Mouse (Mus musculus): ENCODE data around the gene Klhl2. TPM values are rescaled to one million over a fixed set of nuclear protein-coding genes. Genes with fewer than 3 reads are reported as not detected.

The Klhl2 gene
- polyA plus RNA-seq, 1 experiment from 2014 or later: 15.3 TPM

GRCm38 (mm10) chr8:64827356-64827755, 22.5 kb downstream of the Klhl2 start:
- H3K4me2 ChIP-seq: no peak overlapping the region
- H3K36me3 ChIP-seq: peaks cover 31% of the 10 kb centered on the region
- H3K9ac ChIP-seq: no peak overlapping the region
- 84% methylated on average over 10 of the region's 10 CpGs for WGBS
- H3K27ac ChIP-seq: no peak overlapping the region
- peaks cover 14% of the 10 kb centered on the region for H3K4me1 ChIP-seq
- no peaks in the 10 kb centered on the region for H3K27me3 ChIP-seq
- H3K9me3 ChIP-seq (replicated peaks): no peaks in the 10 kb centered on the region
- no peak for ATAC-seq (replicated peaks; ENCODE audit: low FRiP score)
- no peak overlapping the region for H3K4me3 ChIP-seq (replicated peaks)

DNA sequence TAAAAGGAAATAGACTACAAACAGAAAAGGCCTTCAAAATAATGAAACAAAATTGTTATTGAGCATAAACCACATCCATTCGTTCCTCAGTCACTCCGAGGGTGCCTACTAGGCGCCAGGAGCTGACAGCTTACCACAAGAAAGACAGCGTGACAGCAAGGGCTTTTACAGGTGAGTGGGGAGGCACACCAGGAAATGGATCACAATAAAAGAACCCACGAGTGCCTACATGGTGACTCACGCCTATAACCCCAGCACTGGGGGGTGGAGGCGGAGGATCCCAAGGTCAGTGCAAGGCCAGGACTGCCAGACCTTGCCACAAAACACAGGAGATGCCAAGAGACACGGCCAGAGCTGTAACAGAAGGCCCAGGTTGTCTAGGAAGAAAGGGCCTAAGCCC, 23.4 kb downstream of the Klhl2 start:
- H3K36me3 ChIP-seq: peaks cover 31% of the 10 kb centered on the region
- H3K4me2 ChIP-seq: no peak overlapping the region
- 0 out of 2 replicates have a peak, but pooled peaks have one; percentile 40 for ATAC-seq (replicated peaks; ENCODE audit: low FRiP score)
- H3K4me3 ChIP-seq (replicated peaks): no peak overlapping the region
- H3K27ac ChIP-seq: peak overlapping the region; percentile 34; the same call in 1 of the 2 replicates
- H3K9ac ChIP-seq: no peak overlapping the region
- 60% methylated on average over 8 of the region's 8 CpGs for WGBS
- H3K27me3 ChIP-seq: no peaks in the 10 kb centered on the region
- H3K9me3 ChIP-seq (replicated peaks): no peaks in the 10 kb centered on the region
- H3K4me1 ChIP-seq: peaks cover 6% of the 10 kb centered on the region; the same call in 1 of the 2 replicates

GRCm38 (mm10) chr8:64823905-64824304, 25.9 kb downstream of the Klhl2 start:
- no peak for ATAC-seq (replicated peaks; ENCODE audit: low FRiP score)
- 0 out of 2 replicates have a peak, but pooled peaks cover 2% of the 10 kb centered on the region for H3K4me1 ChIP-seq
- no peak overlapping the region for H3K4me2 ChIP-seq
- H3K4me3 ChIP-seq (replicated peaks): no peak overlapping the region
- H3K27me3 ChIP-seq: no peaks in the 10 kb centered on the region
- H3K9ac ChIP-seq: no peak overlapping the region
- WGBS: 85% methylated on average over 11 of the region's 11 CpGs
- peaks cover 27% of the 10 kb centered on the region for H3K36me3 ChIP-seq
- H3K9me3 ChIP-seq (replicated peaks): no peaks in the 10 kb centered on the region
- H3K27ac ChIP-seq: no peak overlapping the region

GRCm38 (mm10) chr8:64820940-64821339, 28.9 kb downstream of the Klhl2 start:
- no peak overlapping the region for H3K9ac ChIP-seq
- H3K27ac ChIP-seq: no peak overlapping the region
- peaks cover 13% of the 10 kb centered on the region for H3K36me3 ChIP-seq
- H3K9me3 ChIP-seq (replicated peaks): no peaks in the 10 kb centered on the region
- no peak for ATAC-seq (replicated peaks; ENCODE audit: low FRiP score)
- no peaks in the 10 kb centered on the region for H3K27me3 ChIP-seq
- no peak overlapping the region for H3K4me3 ChIP-seq (replicated peaks)
- no peaks in the 10 kb centered on the region for H3K4me1 ChIP-seq
- 89% methylated on average over 4 of the region's 4 CpGs for WGBS
- H3K4me2 ChIP-seq: no peak overlapping the region

DNA sequence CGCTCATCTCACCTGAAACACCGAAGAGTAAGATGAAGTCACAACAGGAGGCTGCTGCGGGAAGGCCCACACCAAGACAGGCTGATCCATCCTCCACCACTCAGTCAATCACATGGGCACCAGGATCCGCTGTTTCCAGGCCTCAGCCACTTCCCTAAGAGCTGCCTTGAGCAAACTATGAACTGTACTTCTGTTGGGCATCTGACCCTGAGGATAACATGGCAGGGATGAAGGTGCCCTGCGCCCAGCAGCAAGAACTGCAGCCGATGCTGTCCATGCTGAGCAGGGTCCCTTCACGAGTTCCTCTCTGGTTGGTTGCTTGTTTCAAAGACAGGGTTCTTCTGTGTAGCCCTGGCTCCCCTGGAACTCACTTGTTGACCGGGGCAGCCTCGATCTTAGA, 38.0 kb downstream of the Klhl2 start:
- Histone ChIP-seq H3K4me3 (replicated peaks) (no peak overlapping the region), H3K9me3 (replicated peaks) (no peaks in the 10 kb centered on the region), H3K27ac (no peak overlapping the region), H3K4me2 (no peak overlapping the region), H3K4me1 (no peaks in the 10 kb centered on the region), H3K27me3 (no peaks in the 10 kb centered on the region), H3K36me3 (peaks cover 21% of the 10 kb centered on the region), H3K9ac (no peak overlapping the region)
- no peak for ATAC-seq (replicated peaks; ENCODE audit: low FRiP score)
- WGBS: 94% methylated on average over 9 of the region's 9 CpGs

DNA sequence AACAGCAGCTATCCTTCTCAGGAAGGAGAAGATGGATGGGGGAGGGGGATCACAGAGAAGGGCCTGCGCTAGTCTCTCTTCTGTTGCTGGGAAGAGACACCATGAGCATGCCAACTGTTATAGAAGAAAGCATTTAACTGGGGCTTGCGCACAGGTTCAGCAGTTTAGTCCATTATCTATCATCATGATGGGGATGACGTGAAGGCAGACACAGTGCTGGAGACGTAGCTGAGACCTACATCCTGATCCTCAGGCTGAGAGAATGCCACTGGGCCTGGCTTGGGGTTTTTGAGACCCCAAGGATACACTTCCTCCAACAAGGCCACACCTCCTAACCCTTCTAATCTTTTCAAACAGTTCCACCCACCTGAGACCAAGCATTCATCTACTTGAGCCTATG, 38.7 kb downstream of the Klhl2 start:
- H3K9ac ChIP-seq: no peak overlapping the region
- H3K4me3 ChIP-seq (replicated peaks): no peak overlapping the region
- 98% methylated on average over 4 of the region's 4 CpGs for WGBS
- ATAC-seq (replicated peaks; ENCODE audit: low FRiP score): no peak
- H3K4me1 ChIP-seq: no peaks in the 10 kb centered on the region
- H3K27me3 ChIP-seq: no peaks in the 10 kb centered on the region
- no peak overlapping the region for H3K27ac ChIP-seq
- H3K9me3 ChIP-seq (replicated peaks): no peaks in the 10 kb centered on the region
- no peak overlapping the region for H3K4me2 ChIP-seq
- H3K36me3 ChIP-seq: peaks cover 21% of the 10 kb centered on the region

DNA sequence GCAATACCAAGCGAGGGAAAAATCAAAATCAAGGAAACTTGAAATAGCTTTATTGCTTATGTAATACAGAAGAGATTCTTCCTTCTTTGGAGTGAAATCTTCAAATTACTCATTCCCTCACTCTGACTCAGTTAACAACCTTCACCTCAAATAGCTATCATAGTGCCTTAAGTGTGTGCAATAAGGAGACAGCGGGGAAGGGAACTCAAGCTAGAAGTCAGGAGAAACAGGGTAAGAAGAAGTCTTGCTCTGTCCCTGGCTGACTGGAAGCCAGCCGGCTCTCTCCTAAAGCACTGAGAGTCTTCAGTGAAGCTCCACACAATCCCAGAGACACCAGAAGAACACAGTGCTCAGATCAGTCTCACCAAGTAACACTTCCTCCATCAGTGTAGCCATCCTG, 43.3 kb downstream of the Klhl2 start:
- no peaks in the 10 kb centered on the region for H3K4me1 ChIP-seq
- no peaks in the 10 kb centered on the region for H3K27me3 ChIP-seq
- H3K9ac ChIP-seq: no peak overlapping the region
- peaks cover 13% of the 10 kb centered on the region for H3K36me3 ChIP-seq
- no peak overlapping the region for H3K27ac ChIP-seq
- ATAC-seq (replicated peaks; ENCODE audit: low FRiP score): no peak
- no peak overlapping the region for H3K4me2 ChIP-seq
- H3K4me3 ChIP-seq (replicated peaks): no peak overlapping the region
- H3K9me3 ChIP-seq (replicated peaks): no peaks in the 10 kb centered on the region
- 87% methylated on average over 3 of the region's 3 CpGs for WGBS

DNA sequence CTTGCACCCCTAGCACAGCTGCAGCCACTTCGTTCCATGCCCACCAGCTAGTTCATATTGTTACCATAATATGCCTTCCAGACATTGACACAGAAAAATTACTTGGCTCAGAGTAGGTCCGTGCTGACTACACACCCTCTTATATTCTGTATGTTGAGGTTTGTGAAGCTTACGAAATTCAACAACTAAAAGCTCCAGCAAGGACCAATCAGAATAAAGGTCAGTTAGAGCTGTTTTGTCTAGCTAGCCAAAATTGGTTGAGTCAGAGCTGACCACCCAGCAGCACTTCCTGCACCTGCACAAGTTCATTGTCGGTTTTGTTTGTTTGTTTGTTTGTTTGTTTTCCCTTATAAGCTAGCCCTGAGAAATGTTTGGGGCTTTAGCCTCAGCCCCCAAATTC, 44.8 kb downstream of the Klhl2 start:
- Histone ChIP-seq H3K4me1 (no peaks in the 10 kb centered on the region), H3K9ac (no peak overlapping the region), H3K27ac (no peak overlapping the region), H3K36me3 (no peaks in the 10 kb centered on the region), H3K9me3 (replicated peaks) (no peaks in the 10 kb centered on the region), H3K4me3 (replicated peaks) (no peak overlapping the region), H3K4me2 (no peak overlapping the region), H3K27me3 (no peaks in the 10 kb centered on the region)
- ATAC-seq (replicated peaks; ENCODE audit: low FRiP score): no peak
- WGBS: 92% methylated on average over 4 of the region's 4 CpGs

- Histone ChIP-seq H3K27ac (no peak overlapping the region), H3K9ac (no peak overlapping the region), H3K36me3 (no peaks in the 10 kb centered on the region), H3K4me3 (replicated peaks) (no peak overlapping the region), H3K4me1 (no peaks in the 10 kb centered on the region), H3K4me2 (no peak overlapping the region), H3K27me3 (no peaks in the 10 kb centered on the region), H3K9me3 (replicated peaks) (no peaks in the 10 kb centered on the region)
- ATAC-seq (replicated peaks; ENCODE audit: low FRiP score): no peak
- WGBS: 91% methylated on average over 8 of the region's 8 CpGs
Measured at GRCm38 (mm10) chr8:64799306-64799705, 50.5 kb downstream of the Klhl2 start.

DNA sequence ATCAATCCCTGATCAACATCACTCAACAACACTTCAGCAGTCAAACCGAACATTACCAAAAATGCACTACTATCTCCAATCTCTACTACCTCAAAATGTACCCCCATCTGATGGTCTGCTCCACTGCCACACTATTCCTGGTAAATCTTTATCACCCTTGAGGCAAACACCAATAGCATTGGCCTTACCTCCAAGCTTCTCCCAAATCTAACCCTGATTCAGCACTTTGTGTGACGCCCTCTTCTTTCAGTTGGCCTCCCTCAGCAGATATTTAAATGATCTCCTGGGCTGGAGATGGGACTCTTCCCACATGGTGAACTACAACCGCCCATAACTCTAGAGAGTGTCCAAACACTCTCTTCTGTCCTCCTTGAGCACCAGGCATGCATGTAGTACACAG, 51.3 kb downstream of the Klhl2 start:
- no peaks in the 10 kb centered on the region for H3K4me1 ChIP-seq
- no peak overlapping the region for H3K9ac ChIP-seq
- 92% methylated on average over 3 of the region's 3 CpGs for WGBS
- no peaks in the 10 kb centered on the region for H3K36me3 ChIP-seq
- ATAC-seq (replicated peaks; ENCODE audit: low FRiP score): no peak
- no peak overlapping the region for H3K4me3 ChIP-seq (replicated peaks)
- H3K9me3 ChIP-seq (replicated peaks): no peaks in the 10 kb centered on the region
- H3K4me2 ChIP-seq: no peak overlapping the region
- H3K27me3 ChIP-seq: no peaks in the 10 kb centered on the region
- H3K27ac ChIP-seq: no peak overlapping the region

DNA sequence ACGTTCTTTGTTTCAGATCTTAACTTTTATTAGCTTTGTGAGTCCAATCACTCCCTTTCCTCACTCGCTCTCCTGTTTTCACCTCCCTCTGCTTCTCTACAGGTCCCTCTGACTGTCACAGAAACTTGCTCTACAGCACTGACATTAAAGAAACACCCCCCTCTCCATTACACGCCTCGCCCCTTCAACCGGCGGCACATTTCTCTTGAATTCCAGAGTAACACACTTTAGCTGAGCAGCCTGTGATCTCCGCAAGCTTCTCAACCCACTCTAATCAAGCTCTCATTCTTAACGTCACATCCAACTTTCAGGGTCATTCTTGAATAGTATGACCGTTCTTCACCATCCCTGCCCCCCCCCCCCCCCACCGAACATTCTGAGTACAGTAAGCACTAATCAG, 52.1 kb downstream of the Klhl2 start:
- Histone ChIP-seq H3K9me3 (replicated peaks) (no peaks in the 10 kb centered on the region), H3K27me3 (no peaks in the 10 kb centered on the region), H3K9ac (no peak overlapping the region), H3K4me2 (no peak overlapping the region), H3K36me3 (no peaks in the 10 kb centered on the region), H3K4me1 (no peaks in the 10 kb centered on the region), H3K4me3 (replicated peaks) (no peak overlapping the region), H3K27ac (no peak overlapping the region)
- ATAC-seq (replicated peaks; ENCODE audit: low FRiP score): no peak
- 86% methylated on average over 10 of the region's 10 CpGs for WGBS

DNA sequence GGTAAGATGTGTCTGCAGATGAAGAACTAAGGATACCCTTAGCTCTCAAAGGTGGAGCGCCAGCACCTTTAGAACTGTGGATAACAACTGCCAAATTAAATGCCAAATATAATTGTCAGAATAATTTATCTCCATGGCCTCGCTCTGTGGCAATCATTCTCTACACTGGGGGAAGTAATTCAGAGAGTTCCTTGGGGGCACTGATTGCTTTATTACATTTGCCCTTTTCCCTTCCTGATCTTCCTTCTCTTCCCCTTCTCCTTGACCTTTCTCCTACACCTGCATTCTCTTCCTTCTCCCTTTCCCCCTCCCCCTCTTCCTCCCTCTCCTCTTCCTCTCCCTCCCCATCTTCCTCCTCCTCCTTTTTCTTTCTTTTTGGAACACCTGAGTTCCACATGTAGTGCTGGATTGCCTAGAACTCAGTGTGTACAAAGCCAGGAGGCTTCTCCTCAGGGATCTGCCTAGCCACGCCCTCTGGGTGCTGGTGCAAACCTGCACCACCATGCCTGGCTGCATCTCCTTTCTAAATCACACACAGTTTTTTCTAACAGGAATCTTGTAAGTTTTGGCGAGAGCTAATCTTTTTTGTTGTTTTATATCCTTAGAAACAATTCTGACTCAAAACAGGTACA, 58.5 kb downstream of the Klhl2 start:
- Histone ChIP-seq H3K4me3 (replicated peaks) (no peak overlapping the region), H3K27me3 (no peaks in the 10 kb centered on the region), H3K36me3 (no peaks in the 10 kb centered on the region), H3K4me1 (peaks cover 5% of the 10 kb centered on the region; the same call in 1 of the 2 replicates), H3K27ac (no peak overlapping the region), H3K9me3 (replicated peaks) (no peaks in the 10 kb centered on the region), H3K9ac (no peak overlapping the region), H3K4me2 (no peak overlapping the region)
- ATAC-seq (replicated peaks; ENCODE audit: low FRiP score): no peak
- WGBS: 70% methylated on average over 4 of the region's 4 CpGs

GRCm38 (mm10) chr8:64790418-64790817, 59.4 kb downstream of the Klhl2 start:
- H3K27me3 ChIP-seq: no peaks in the 10 kb centered on the region
- 79% methylated on average over 2 of the region's 2 CpGs for WGBS
- H3K9me3 ChIP-seq (replicated peaks): no peaks in the 10 kb centered on the region
- H3K4me1 ChIP-seq: peaks cover 5% of the 10 kb centered on the region; the same call in 1 of the 2 replicates
- no peak for ATAC-seq (replicated peaks; ENCODE audit: low FRiP score)
- H3K27ac ChIP-seq: 0 out of 2 replicates have a peak overlapping the region, but pooled peaks have one; percentile 9
- no peaks in the 10 kb centered on the region for H3K36me3 ChIP-seq
- no peak overlapping the region for H3K4me3 ChIP-seq (replicated peaks)
- no peak overlapping the region for H3K9ac ChIP-seq
- H3K4me2 ChIP-seq: no peak overlapping the region
